Mouse (Mus musculus) hindbrain, embryonic 13.5 days (tissue): ENCODE data around the gene Tmem171. TPM values are rescaled to one million over a fixed set of nuclear protein-coding genes. Genes with fewer than 3 reads are reported as not detected.
A peak's percentile ranks its signal among the peaks of the same experiment; 100 is the strongest.

ENCODE experiments used
- ATAC-seq: fragments of 200-750 bp; cut with Nextera tagmentation; 2 replicates; pipeline ENCODE4 v1.8.0; 2017; ENCODE audit warnings: moderate TSS enrichment; ENCODE audit not compliant: low FRiP score
- H3K27ac ChIP-seq: fragments of 300-500 bp; sonication (generic); 2 replicates; pipeline ENCODE4 v1.5.1; 2015; ENCODE audit warnings: inconsistent platforms, mild to moderate bottlenecking, moderate library complexity
- H3K27me3 ChIP-seq: fragments of 300-500 bp; sonication (generic); 2 replicates; pipeline ENCODE4 v1.6.1; 2015; ENCODE audit warnings: mild to moderate bottlenecking, inconsistent platforms
- H3K36me3 ChIP-seq: fragments of 300-500 bp; sonication (generic); 2 replicates; pipeline ENCODE4 v1.6.1; 2015; ENCODE audit warnings: mild to moderate bottlenecking, inconsistent platforms
- H3K4me1 ChIP-seq: fragments of 300-500 bp; sonication (generic); replicated peaks from 2 replicates; pipeline ENCODE4 v1.6.1; 2015; ENCODE audit warnings: inconsistent platforms
- H3K4me2 ChIP-seq: fragments of 300-500 bp; sonication (generic); 2 replicates; pipeline ENCODE4 v1.6.1; 2015; ENCODE audit warnings: inconsistent platforms, mild to moderate bottlenecking, moderate library complexity
- H3K4me3 ChIP-seq: fragments of 300-500 bp; sonication (generic); 2 replicates; pipeline ENCODE4 v1.5.1; 2015; ENCODE audit warnings: mild to moderate bottlenecking, inconsistent platforms
- H3K9ac ChIP-seq: fragments of 300-500 bp; sonication (generic); 2 replicates; pipeline ENCODE4 v1.6.1; 2015; ENCODE audit warnings: mild to moderate bottlenecking, inconsistent platforms
- H3K9me3 ChIP-seq: fragments of 300-500 bp; sonication (generic); 2 replicates; pipeline ENCODE4 v1.6.1; 2016; ENCODE audit warnings: inconsistent platforms
- WGBS: fragments of 180-500 bp; shearing (Covaris S2); methylation state at CpG from one replicate; pipeline ENCODE4 v1.1.7; 2015; 5-methylcytosine and 5-hydroxymethylcytosine counted together
- polyA plus RNA-seq: library from polyadenylated mRNA; unstranded; fragments of >200 nt; fragmentation: Nextera tagmentation; extraction: Ambion mirVana; gene quantifications from 2 replicates; pipeline ENCODE4 v1.2.1, GENCODE M21; 2015

The Tmem171 gene
- not detected in 2 replicates for polyA plus RNA-seq

- H3K27ac ChIP-seq = no peak within 1 kb of the TSS
- peak; percentile 24; the same call in 1 of the 2 replicates for ATAC-seq
- WGBS = 6% methylated on average over 40 of the region's 44 CpGs
These were observed at the start of gene Tmem171 for GRCm38 (mm10) chr13:98694773-98695314. Gene Tmem171 (minus strand): TSS chr13:98694834.

GRCm38 (mm10) chr13:98743829-98744228 is 49.2 kb upstream of the Tmem171 start:
- Histone ChIP-seq H3K9ac (no peak overlapping the region), H3K4me2 (no peak overlapping the region), H3K9me3 (no peaks in the 10 kb centered on the region), H3K4me3 (no peak overlapping the region), H3K36me3 (peaks cover 40% of the 10 kb centered on the region), H3K27me3 (no peaks in the 10 kb centered on the region), H3K27ac (no peak overlapping the region), H3K4me1 (no peaks in the 10 kb centered on the region)
- ATAC-seq = no peak

More at GRCm38 (mm10) chr13:98694773-98695314, at the start of gene Tmem171:
- H3K4me2 ChIP-seq = peak within 1 kb of the TSS; percentile 67
- H3K4me3 ChIP-seq = peak within 1 kb of the TSS; percentile 36
- H3K36me3 ChIP-seq = no peaks in the 10 kb centered on the region
- no peaks in the 10 kb centered on the region for H3K9me3 ChIP-seq
- H3K4me1 ChIP-seq = peaks cover 8% of the 10 kb centered on the region
- peak within 1 kb of the TSS; percentile 65 for H3K9ac ChIP-seq
- peaks cover 45% of the 10 kb centered on the region for H3K27me3 ChIP-seq

- Histone ChIP-seq H3K27me3 (no peaks in the 10 kb centered on the region), H3K9ac (no peak overlapping the region), H3K4me1 (no peaks in the 10 kb centered on the region), H3K36me3 (peaks cover 40% of the 10 kb centered on the region), H3K4me3 (no peak overlapping the region), H3K4me2 (no peak overlapping the region), H3K27ac (no peak overlapping the region), H3K9me3 (no peaks in the 10 kb centered on the region)
- ATAC-seq = no peak
- 90% methylated on average over 6 of the region's 6 CpGs for WGBS
These were observed 48.6 kb upstream of the Tmem171 start for GRCm38 (mm10) chr13:98743214-98743613.

- no peak for ATAC-seq
- WGBS = 91% methylated on average over 2 of the region's 2 CpGs
- H3K4me1 ChIP-seq = no peaks in the 10 kb centered on the region
These were observed 43.6 kb upstream of the Tmem171 start for GRCm38 (mm10) chr13:98738213-98738612.

GRCm38 (mm10) chr13:98733292-98733691 is 38.7 kb upstream of the Tmem171 start:
- Histone ChIP-seq H3K36me3 (peaks cover 38% of the 10 kb centered on the region), H3K27ac (no peak overlapping the region), H3K9ac (no peak overlapping the region), H3K27me3 (no peaks in the 10 kb centered on the region), H3K9me3 (no peaks in the 10 kb centered on the region), H3K4me2 (no peak overlapping the region), H3K4me1 (no peaks in the 10 kb centered on the region), H3K4me3 (no peak overlapping the region)
- WGBS = 54% methylated on average over 3 of the region's 3 CpGs
- ATAC-seq = no peak

More at GRCm38 (mm10) chr13:98738213-98738612, 43.6 kb upstream of the Tmem171 start:
- H3K36me3 ChIP-seq = peaks cover 22% of the 10 kb centered on the region
- no peak overlapping the region for H3K27ac ChIP-seq
- H3K4me2 ChIP-seq = no peak overlapping the region
- H3K4me3 ChIP-seq = no peak overlapping the region
- H3K27me3 ChIP-seq = no peaks in the 10 kb centered on the region
- no peaks in the 10 kb centered on the region for H3K9me3 ChIP-seq
- H3K9ac ChIP-seq = no peak overlapping the region

- Histone ChIP-seq H3K4me3 (no peak overlapping the region), H3K27me3 (no peaks in the 10 kb centered on the region), H3K9ac (no peak overlapping the region), H3K4me1 (no peaks in the 10 kb centered on the region), H3K36me3 (peaks cover 55% of the 10 kb centered on the region), H3K4me2 (no peak overlapping the region), H3K9me3 (no peaks in the 10 kb centered on the region), H3K27ac (no peak overlapping the region)
- WGBS = 77% methylated on average over 1 of the region's 1 CpGs
- no peak for ATAC-seq
These were observed 34.8 kb upstream of the Tmem171 start for GRCm38 (mm10) chr13:98729271-98730062.

GRCm38 (mm10) chr13:98726494-98726893 is 31.9 kb upstream of the Tmem171 start:
- H3K27ac ChIP-seq = no peak overlapping the region
- no peak overlapping the region for H3K9ac ChIP-seq
- no peak for ATAC-seq
- H3K4me3 ChIP-seq = no peak overlapping the region
- H3K4me1 ChIP-seq = no peaks in the 10 kb centered on the region
- H3K4me2 ChIP-seq = no peak overlapping the region
- no peaks in the 10 kb centered on the region for H3K27me3 ChIP-seq
- H3K9me3 ChIP-seq = no peaks in the 10 kb centered on the region
- WGBS = 63% methylated on average over 4 of the region's 4 CpGs
- peaks cover 42% of the 10 kb centered on the region for H3K36me3 ChIP-seq

- Histone ChIP-seq H3K9ac (no peak overlapping the region), H3K27ac (no peak overlapping the region), H3K4me3 (no peak overlapping the region), H3K36me3 (peaks cover 30% of the 10 kb centered on the region), H3K4me2 (no peak overlapping the region), H3K27me3 (no peaks in the 10 kb centered on the region), H3K4me1 (no peaks in the 10 kb centered on the region), H3K9me3 (no peaks in the 10 kb centered on the region)
- no peak for ATAC-seq
- WGBS = 91% methylated on average over 1 of the region's 1 CpGs
These were observed 28.8 kb upstream of the Tmem171 start for GRCm38 (mm10) chr13:98723430-98723829.

- WGBS = 31% methylated on average over 1 of the region's 1 CpGs
- ATAC-seq = no peak
- H3K4me3 ChIP-seq = no peak overlapping the region
- no peaks in the 10 kb centered on the region for H3K27me3 ChIP-seq
- no peak overlapping the region for H3K27ac ChIP-seq
- H3K9me3 ChIP-seq = no peaks in the 10 kb centered on the region
- H3K36me3 ChIP-seq = peaks cover 24% of the 10 kb centered on the region
- H3K9ac ChIP-seq = no peak overlapping the region
- H3K4me2 ChIP-seq = no peak overlapping the region
- H3K4me1 ChIP-seq = no peaks in the 10 kb centered on the region
These were observed 27.7 kb upstream of the Tmem171 start for GRCm38 (mm10) chr13:98722296-98722695.

- H3K9me3 ChIP-seq = no peaks in the 10 kb centered on the region
- no peak overlapping the region for H3K4me3 ChIP-seq
- peaks cover 7% of the 10 kb centered on the region for H3K36me3 ChIP-seq
- H3K27ac ChIP-seq = no peak overlapping the region
- no peaks in the 10 kb centered on the region for H3K4me1 ChIP-seq
- 87% methylated on average over 8 of the region's 8 CpGs for WGBS
- no peak overlapping the region for H3K4me2 ChIP-seq
- ATAC-seq = no peak
- no peaks in the 10 kb centered on the region for H3K27me3 ChIP-seq
- H3K9ac ChIP-seq = no peak overlapping the region
These were observed 21.5 kb upstream of the Tmem171 start for GRCm38 (mm10) chr13:98716176-98716575.

- H3K4me3 ChIP-seq = no peak overlapping the region
- H3K4me2 ChIP-seq = no peak overlapping the region
- peaks cover 7% of the 10 kb centered on the region; the same call in 1 of the 2 replicates for H3K36me3 ChIP-seq
- H3K27me3 ChIP-seq = no peaks in the 10 kb centered on the region
- WGBS = 86% methylated on average over 6 of the region's 6 CpGs
- ATAC-seq = no peak
- H3K9ac ChIP-seq = no peak overlapping the region
- H3K9me3 ChIP-seq = no peaks in the 10 kb centered on the region
- H3K4me1 ChIP-seq = no peaks in the 10 kb centered on the region
- H3K27ac ChIP-seq = no peak overlapping the region
These were observed 20.9 kb upstream of the Tmem171 start for GRCm38 (mm10) chr13:98715443-98715990.

- Histone ChIP-seq H3K4me1 (no peaks in the 10 kb centered on the region), H3K27me3 (no peaks in the 10 kb centered on the region), H3K4me2 (no peak overlapping the region), H3K36me3 (peaks cover 7% of the 10 kb centered on the region; the same call in 1 of the 2 replicates), H3K9me3 (no peaks in the 10 kb centered on the region), H3K4me3 (no peak overlapping the region), H3K27ac (no peak overlapping the region), H3K9ac (no peak overlapping the region)
- 90% methylated on average over 1 of the region's 1 CpGs for WGBS
- no peak for ATAC-seq
These were observed 16.0 kb upstream of the Tmem171 start for GRCm38 (mm10) chr13:98710655-98711054.
